Mouse (Mus musculus) left cerebral cortex, postnatal 14 days (tissue): ENCODE data around the gene Xrcc1. TPM values are rescaled to one million over a fixed set of nuclear protein-coding genes. Genes with fewer than 3 reads are reported as not detected.

ENCODE experiments used
- DNase-seq, 2 experiments: peaks; one replicate each; pipeline ENCODE4 v3.0.0; 2021 to 2022; ENCODE audit warnings: low spot score in 2 of 2, mixed read lengths in 1 of 2
- intact Hi-C: fragments of 180-260 bp; cut with DNase I; formaldehyde crosslinking; loops from one replicate; pipeline ENCODE4 v1.15.1; 2025
- total RNA-seq, 2 experiments: library from RNA; stranded (reverse); gene quantifications; 2 replicates each; pipeline ENCODE4 v1.2.3; 2021

Xrcc1 gene
- total RNA-seq, 2 experiments from 2014 or later: 34.7 to 37.8 TPM

GRCm38 (mm10) chr7:24555786-24556185 is 9.7 kb downstream of the Xrcc1 start:
- intact Hi-C loops: no loop called here
- DNase-seq: no peak

GRCm38 (mm10) chr7:24561450-24561849 is 15.4 kb downstream of the Xrcc1 start:
- no peak for DNase-seq
- intact Hi-C loops: no loop called here

DNA sequence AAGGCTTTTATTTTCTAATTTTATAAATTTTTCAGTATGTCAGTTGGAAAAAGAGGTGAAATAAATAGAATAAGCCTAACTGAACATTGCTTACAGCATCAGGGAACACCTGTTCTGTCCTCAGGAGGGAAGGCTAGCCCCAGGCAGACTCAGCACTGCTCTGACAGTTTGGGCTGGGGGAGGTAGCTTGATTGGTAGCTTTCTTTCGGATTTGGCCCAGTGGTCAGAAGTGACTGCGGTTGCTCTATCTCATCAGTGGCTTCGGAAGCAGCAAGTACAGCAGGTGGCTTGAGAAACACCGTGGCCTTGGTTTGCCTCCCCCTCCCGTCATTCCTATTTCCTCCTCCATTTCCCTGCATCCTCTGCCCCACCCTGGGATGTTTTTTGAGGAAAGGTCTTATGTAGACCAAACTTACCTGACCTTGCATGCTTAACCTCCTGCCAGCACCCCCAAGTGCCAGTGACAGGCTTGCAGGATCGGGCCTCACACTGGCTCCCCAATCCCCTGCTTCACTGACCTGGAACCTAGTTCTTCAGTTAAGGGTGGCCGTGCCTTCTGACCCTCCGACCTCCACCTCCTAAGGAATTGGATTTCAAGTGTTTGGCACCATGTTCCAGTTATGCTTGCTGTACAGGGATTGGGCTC is 17.2 kb downstream of the Xrcc1 start:
- intact Hi-C loops: no loop called here
- DNase-seq: no peak

DNA sequence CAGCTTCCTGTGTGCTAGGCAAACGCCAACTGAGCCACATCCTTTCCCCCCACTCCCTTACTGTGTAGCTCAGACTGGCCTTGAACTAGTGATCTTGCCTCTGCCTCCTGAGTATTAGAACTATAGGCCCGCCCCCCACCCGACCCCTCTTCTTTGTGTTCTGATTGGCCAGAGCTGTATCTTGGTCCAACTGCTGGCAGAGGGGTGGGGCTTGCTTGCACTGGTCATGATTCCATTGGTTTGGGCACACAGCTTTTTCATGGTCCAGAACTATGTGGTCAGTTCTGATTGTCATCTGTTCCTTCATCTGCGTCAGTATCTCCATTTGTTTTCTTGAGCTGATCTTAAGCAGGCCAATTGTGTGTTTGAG is 17.7 kb downstream of the Xrcc1 start:
- intact Hi-C loops: no loop called here

GRCm38 (mm10) chr7:24564607-24565265 is 18.6 kb downstream of the Xrcc1 start:
- intact Hi-C loops: no loop called here
- peak; percentile 65 to 70 for DNase-seq

More for the DNA sequence above, 17.7 kb downstream of the Xrcc1 start:
- DNase-seq: no peak

DNA sequence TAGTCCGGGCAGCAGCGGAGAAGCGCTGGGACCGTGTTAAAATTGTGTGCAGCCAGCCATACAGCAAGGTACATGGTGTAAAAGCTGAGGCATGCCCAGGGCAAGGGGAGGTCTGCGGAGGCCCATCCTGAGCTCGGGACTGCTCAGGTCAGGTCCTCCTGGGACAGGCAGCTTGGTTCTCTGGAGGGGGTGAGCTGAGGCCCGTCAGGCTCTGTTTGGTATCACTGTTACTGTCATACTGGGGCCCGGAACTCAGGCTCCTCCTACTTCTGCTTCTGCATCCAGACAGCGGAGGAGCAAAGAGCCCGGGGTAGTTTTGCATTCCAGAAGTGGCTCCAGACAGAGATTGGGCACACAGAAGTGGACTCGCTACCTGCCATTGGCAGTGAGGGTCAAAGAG is 19.5 kb downstream of the Xrcc1 start:
- DNase-seq: no peak
- intact Hi-C loops: no loop called here

- DNase-seq: no peak
- intact Hi-C loops: no loop called here
Measured at GRCm38 (mm10) chr7:24566206-24566605, 20.1 kb downstream of the Xrcc1 start.

DNA sequence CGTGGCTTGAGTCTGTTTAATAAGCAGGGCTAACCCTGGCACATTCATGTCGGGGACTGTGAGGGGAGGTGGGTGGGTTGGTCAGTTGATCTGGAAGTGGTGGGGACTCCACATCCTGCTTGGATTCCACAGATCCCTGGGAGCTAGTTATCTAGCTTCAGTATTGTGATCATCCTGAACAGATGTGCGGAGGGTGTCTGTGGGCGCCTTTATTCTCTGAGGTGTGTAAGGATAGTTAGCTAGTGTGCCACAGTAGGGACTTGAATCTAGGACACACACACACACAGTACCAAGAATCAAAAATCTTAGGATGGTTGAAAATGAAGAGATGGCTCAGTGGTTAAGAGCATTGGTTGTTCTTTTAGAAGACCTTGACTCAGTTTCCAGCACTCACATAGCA is 22.4 kb downstream of the Xrcc1 start:
- no peak for DNase-seq
- intact Hi-C loops: no loop called here

DNA sequence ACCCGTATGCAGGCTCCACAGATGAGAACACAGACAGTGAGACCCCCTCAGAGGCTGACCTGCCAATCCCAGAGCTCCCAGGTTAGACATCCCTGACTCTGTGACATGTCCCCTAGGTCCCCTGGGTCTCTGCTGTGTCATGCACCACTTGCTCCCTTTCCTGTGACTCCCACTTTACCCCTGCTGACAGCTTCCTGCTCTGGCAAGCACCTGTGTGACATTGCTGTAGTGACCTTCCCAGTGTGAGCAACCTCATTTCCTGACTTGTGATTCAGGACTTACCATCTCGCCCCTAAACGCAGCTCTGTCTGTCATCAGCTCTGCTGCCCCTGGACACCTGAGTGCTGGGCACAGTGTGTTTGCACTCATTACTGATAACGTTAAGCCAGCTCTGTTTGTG is 25.0 kb downstream of the Xrcc1 start:
- no peak for DNase-seq
- intact Hi-C loops: no loop called here

GRCm38 (mm10) chr7:24572455-24572854 is 26.4 kb downstream of the Xrcc1 start:
- DNase-seq: no peak
- intact Hi-C loops: no loop called here

DNA sequence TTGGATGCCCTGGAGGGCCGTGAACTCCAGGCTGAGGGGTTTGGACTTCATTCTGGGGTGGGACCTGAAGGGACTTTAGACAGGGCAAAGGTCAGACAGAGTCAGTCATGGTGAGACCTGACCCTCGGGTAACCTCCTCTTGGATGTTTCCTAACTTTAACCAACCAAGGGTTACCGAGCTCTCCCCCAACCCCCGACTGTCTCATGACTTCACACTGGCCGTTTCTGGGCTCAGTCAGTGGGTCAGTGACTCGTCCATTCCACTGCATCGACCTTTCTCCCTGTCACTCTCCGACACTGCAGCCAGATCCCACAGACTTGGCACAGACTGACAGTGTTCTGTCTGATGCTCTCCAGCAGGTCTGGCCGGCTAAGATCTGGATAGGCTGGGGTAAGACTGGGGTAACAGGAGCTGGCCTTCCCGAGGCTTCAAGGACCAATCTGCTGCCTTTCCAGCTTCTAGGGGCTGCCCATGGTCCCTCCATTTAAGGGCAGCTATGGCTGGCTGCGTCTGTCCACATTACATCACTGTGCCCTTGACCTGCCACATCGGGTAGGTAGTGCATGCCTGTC is 28.2 kb downstream of the Xrcc1 start:
- intact Hi-C loops: no loop called here
- no peak for DNase-seq

DNA sequence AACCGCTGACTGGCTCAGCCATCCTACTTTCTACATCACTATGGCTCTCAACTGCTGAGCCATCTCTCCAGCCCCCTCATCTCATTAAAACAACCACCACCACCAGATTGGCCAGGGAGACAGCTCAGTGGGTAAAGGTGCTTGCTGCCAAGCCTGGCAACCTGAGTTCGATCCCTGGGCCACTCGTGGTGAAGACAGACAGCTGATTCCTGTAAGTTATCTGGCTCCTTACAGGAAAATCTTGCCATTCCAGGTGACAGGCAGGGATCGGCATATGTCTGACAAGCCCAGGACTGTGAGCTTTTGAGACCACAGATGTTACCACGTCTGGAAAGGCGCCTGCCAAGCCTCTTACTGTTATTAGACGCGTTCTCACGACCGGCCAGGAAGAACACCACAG is 31.7 kb downstream of the Xrcc1 start:
- intact Hi-C loops: no loop called here
- no peak for DNase-seq

DNA sequence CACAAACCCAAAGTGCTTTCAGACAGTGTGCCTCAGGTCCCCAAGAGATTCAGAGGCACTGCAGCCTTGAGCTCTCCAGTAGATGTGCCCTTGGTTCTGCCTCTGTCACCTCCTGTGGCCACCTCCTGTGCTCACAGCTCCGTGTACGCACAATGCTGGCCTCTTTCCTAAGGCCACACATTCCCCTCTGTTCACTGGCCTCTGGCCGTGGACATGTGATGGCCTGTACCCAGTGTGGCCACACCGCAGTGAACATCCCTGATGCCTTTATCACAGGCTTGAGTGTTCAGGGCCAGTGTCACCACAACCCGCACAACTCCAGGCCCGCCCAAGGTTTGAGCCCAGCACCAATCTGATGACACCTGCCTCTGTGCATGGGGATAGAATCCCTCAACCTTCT is 38.8 kb downstream of the Xrcc1 start:
- no peak for DNase-seq
- intact Hi-C loops: no loop called here

- no peak for DNase-seq
- intact Hi-C loops: no loop called here
Measured at GRCm38 (mm10) chr7:24585995-24586394, 39.9 kb downstream of the Xrcc1 start.

DNA sequence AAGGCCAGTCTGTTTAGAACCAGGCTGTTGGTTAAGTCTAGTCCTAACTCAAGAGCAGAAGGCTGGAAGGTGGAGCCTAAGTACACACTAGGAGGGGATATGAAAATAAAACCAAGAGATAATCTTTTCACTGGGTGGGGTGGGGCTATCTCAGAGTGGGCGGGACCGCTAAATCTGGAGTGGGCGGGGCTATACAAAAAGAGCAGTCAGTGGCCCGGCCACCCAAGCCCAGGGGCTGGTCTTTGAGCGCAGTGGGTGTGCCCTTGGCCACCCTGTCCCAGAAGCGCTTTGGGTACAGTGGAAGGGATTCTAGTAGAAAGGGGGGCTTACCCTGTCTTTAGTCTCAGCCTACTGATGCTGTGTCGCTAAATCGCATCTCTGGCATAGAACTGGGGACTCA is 40.7 kb downstream of the Xrcc1 start:
- DNase-seq: no peak
- intact Hi-C loops: no loop called here

DNA sequence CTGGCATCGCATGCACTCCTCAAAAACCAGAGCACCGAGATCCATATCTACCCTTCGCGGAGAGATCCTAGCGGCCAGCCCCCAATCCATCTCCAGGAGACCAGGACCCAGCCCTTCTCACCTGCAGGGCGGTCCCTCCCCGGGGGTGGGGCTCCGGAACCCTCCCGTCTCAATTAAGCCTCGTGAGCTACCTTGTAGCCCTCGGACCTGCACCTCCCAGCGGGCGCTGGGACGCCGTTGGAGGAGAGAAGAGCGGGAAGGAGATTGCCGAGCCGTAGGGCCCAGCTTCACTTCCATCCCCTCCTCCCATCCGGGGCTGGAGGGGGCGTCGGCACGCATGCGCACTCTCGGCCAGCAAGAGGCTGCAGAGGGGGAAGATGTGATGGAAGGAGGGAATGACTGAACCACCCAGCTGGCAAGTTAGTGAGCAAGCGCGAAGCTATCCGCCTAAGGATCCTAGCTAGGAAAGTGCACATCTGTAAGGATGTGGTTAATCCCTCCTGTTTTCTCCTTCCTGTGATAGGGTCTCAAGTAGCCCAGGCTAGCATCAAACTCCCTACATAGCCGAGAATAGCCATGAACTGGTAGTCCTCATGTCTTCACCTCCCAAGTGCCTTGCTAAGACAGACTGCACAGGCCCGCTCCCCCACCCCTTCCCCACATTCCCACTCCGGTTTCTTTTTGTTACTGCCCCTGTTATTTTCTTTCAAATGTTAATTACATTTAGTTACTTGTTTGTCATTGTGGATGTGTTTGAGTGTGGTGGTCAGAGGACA is 41.4 kb downstream of the Xrcc1 start, which contains the start of the genes Ethe1 and Zfp575:
Gene Ethe1, plus strand, starts transcription at position 214 of the 776 bp plus-strand sequence.
Gene Zfp575, minus strand, starts transcription at position 312 of the 776 bp plus-strand sequence.
- intact Hi-C loops: no loop called here
- peak; percentile 84 for DNase-seq

- DNase-seq: no peak
- intact Hi-C loops: no loop called here
Measured at GRCm38 (mm10) chr7:24588336-24588735, 42.2 kb downstream of the Xrcc1 start.

DNA sequence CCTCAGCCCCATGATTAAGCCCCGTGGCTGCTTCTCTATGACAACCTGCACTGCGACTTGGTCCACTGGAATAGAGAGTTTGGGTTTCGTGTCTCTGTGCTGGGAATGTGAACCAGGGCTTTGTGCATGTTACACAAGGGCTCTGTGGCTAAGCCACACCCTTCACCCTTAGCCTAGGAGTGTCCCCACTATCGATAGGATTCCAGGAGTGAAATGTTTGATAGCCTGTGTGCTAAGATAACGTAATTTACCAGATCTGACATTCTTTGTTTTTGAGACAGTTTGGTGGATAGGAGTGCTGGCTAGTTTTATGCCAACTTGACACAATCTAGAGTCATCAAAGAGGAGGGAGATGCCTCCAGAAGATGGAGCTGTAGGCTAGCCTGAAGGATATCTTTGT is 45.6 kb downstream of the Xrcc1 start:
- intact Hi-C loops: no loop called here

GRCm38 (mm10) chr7:24592163-24592562 is 46.1 kb downstream of the Xrcc1 start:
- no peak for DNase-seq
- intact Hi-C loops: no loop called here

More for the DNA sequence above, 45.6 kb downstream of the Xrcc1 start:
- DNase-seq: no peak

- no peak for DNase-seq
- intact Hi-C loops: no loop called here
Measured at GRCm38 (mm10) chr7:24592781-24593180, 46.7 kb downstream of the Xrcc1 start.
